Mouse (Mus musculus): Measurements from ENCODE around the gene Erlin1.

- TF ChIP-seq POLR2A (IDR thresholded peaks at IDR 0.05; ENCODE audit: insufficient read depth, low read depth, low read length): no peak
- TF ChIP-seq CTCF (IDR thresholded peaks at IDR 0.05): no peak
These were observed 74.2 kb downstream of the Erlin1 start for GRCm38 (mm10) chr19:43995427-43995826.

Measured in heart, adult 2 months (tissue).